Mouse (Mus musculus) heart, adult 18-20 months (tissue): ENCODE results near the gene Tox2. TPM values are rescaled to one million over a fixed set of nuclear protein-coding genes. Genes with fewer than 3 reads are reported as not detected.
A peak's percentile ranks its signal among the peaks of the same experiment; 100 is the strongest.

Experiments
- DNase-seq, 2 experiments: peaks; one replicate each; pipeline ENCODE4 v3.0.0; 2021 to 2022; ENCODE audit warnings: mixed read lengths in 1 of 2
- total RNA-seq, 2 experiments: library from RNA; stranded (reverse); gene quantifications; 2 replicates each; pipeline ENCODE4 v1.2.3; 2021

Gene Tox2
- total RNA-seq, 2 experiments from 2014 or later: 1.1 to 1.2 TPM

GRCm38 (mm10) chr2:163370175-163370574 lies 167.2 kb downstream of the Tox2 start:
- peak in 1 of 2 experiments; percentile 64 for DNase-seq

GRCm38 (mm10) chr2:163372627-163373026 lies 169.7 kb downstream of the Tox2 start:
- no peak for DNase-seq

Other genes with a start within 250 kb of the Tox2 start
- gene Sgk2, start 215.8 kb upstream of the Tox2 start, total RNA-seq: not detected
- gene Ift52, start 185.8 kb upstream of the Tox2 start, total RNA-seq: 10 to 100 TPM; 21.4 to 23.4 TPM
- under 1 TPM in 1 of 2 experiments, not detected in 1; 0.18 TPM for gene Mybl2, start 148.4 kb upstream of the Tox2 start, total RNA-seq
- gene Gtsf1l, start 115.3 kb upstream of the Tox2 start, total RNA-seq: not detected
- 100 to 1,000 TPM; 393 to 402 TPM for gene Jph2, start 194.9 kb downstream of the Tox2 start, total RNA-seq
- 10 to 100 TPM; 17.5 to 30.0 TPM for gene Oser1, start 221.6 kb downstream of the Tox2 start, total RNA-seq
- not detected for gene Gdap1l1, start 235.4 kb downstream of the Tox2 start, total RNA-seq